Mouse (Mus musculus) midbrain, embryonic 14.5 days (tissue): Measurements from ENCODE around the gene Grid2. TPM values are rescaled to one million over a fixed set of nuclear protein-coding genes. Genes with fewer than 3 reads are reported as not detected.

ENCODE experiments used
- ATAC-seq: fragments of 200-750 bp; cut with Nextera tagmentation; 2 replicates; pipeline ENCODE4 v1.8.0; 2017; ENCODE audit warnings: moderate number of reproducible peaks, moderate library complexity; ENCODE audit not compliant: low FRiP score, low TSS enrichment
- DNase-seq: peaks from one replicate; pipeline ENCODE4 v3.0.0-alpha.2; 2015
- H3K27ac ChIP-seq: fragments of 300-500 bp; sonication (generic); replicated peaks from 2 replicates; pipeline ENCODE4 v1.5.1; 2014; ENCODE audit warnings: mild to moderate bottlenecking, low read depth, low read length, moderate library complexity
- H3K27me3 ChIP-seq: fragments of 300-500 bp; sonication (generic); 2 replicates; pipeline ENCODE4 v1.6.1; 2014; ENCODE audit warnings: low read length, control low read depth, mixed read lengths; ENCODE audit not compliant: control insufficient read depth, insufficient read depth
- H3K36me3 ChIP-seq: fragments of 300-500 bp; sonication (generic); 2 replicates; pipeline ENCODE4 v1.6.1; 2014; ENCODE audit warnings: low read length, control low read depth; ENCODE audit not compliant: control insufficient read depth, insufficient read depth
- H3K4me1 ChIP-seq: fragments of 300-500 bp; sonication (generic); 2 replicates; pipeline ENCODE4 v1.6.1; 2014; ENCODE audit warnings: mild to moderate bottlenecking, antibody characterized with exemption, low read length, control low read depth; ENCODE audit not compliant: control insufficient read depth, insufficient read depth
- H3K4me2 ChIP-seq: fragments of 300-500 bp; sonication (generic); 2 replicates; pipeline ENCODE4 v1.6.1; 2014; ENCODE audit warnings: mild to moderate bottlenecking, low read length, moderate library complexity
- H3K4me3 ChIP-seq: fragments of 300-500 bp; sonication (generic); replicated peaks from 2 replicates; pipeline ENCODE4 v1.5.1; 2014; ENCODE audit warnings: low read depth, low read length
- H3K9ac ChIP-seq: fragments of 300-500 bp; sonication (generic); replicated peaks from 2 replicates; pipeline ENCODE4 v1.6.1; 2014; ENCODE audit warnings: mild to moderate bottlenecking, low read length, moderate library complexity
- H3K9me3 ChIP-seq: fragments of 300-500 bp; sonication (generic); 2 replicates; pipeline ENCODE4 v1.6.1; 2016; ENCODE audit warnings: low read length, control low read depth, mixed read lengths; ENCODE audit not compliant: control insufficient read depth
- WGBS: fragments of 180-500 bp; shearing (Covaris S2); extraction: QIAGEN DNeasy Blood & Tissue Kit; methylation state at CpG from one replicate; pipeline ENCODE4 v1.1.7; 2014; 5-methylcytosine and 5-hydroxymethylcytosine counted together
- polyA plus RNA-seq: library from polyadenylated mRNA; unstranded; fragments of >200 nt; fragmentation: Nextera tagmentation; extraction: Ambion mirVana; gene quantifications from 2 replicates; pipeline ENCODE4 v1.2.1, GENCODE M21; 2014

Grid2 gene
- polyA plus RNA-seq, 1 experiment from 2014 or later = 14.5 TPM

DNA sequence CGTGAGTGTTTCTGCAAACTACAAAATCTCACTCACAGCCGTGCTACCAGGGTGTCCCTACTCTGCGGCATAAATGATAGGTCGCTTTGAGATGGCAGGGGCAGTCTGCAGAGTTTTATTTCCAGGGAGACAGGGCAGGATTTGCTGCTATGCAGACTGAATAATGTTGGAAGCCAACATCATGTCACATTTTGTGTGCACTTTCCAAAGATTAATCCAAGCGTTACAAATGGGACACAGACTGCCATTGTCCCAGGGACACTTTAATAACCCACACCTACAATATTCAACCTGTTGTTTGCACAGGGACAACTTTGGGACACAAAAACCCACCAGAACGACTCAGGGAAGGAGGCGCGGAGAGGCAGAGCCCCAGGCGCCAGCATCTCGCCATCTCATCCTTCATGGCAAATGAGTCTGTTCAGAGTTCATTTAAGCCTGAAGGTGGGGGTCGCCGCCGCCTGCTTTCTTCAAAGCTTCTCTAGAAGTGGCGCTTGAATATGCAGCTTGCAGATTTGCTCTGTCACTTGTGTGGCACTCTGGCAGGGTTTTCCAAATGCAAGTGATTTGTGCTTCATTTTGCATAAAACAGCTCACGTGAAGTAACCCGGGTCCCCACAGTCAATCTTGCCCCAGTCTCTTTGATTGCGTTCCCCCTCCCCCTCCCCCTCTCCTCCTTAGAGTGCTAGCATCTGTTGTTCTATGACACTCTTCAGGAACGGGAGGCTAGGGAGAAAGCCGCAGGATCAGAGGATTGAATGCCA, 1432.7 kb downstream of the Grid2 start:
- peaks cover 11% of the 10 kb centered on the region for H3K4me1 ChIP-seq
- H3K4me2 ChIP-seq = peak overlapping the region; percentile 50
- DNase-seq (peak; percentile 64), ATAC-seq (peak; percentile 28)
- 1% methylated on average over 19 of the region's 19 CpGs for WGBS
- H3K27ac ChIP-seq = no peak overlapping the region
- H3K9ac ChIP-seq = no peak overlapping the region
- no peaks in the 10 kb centered on the region for H3K9me3 ChIP-seq
- no peaks in the 10 kb centered on the region for H3K36me3 ChIP-seq
- peak overlapping the region; percentile 7; the same call in 1 of the 2 replicates for H3K4me3 ChIP-seq
- H3K27me3 ChIP-seq = peaks cover 38% of the 10 kb centered on the region

DNA sequence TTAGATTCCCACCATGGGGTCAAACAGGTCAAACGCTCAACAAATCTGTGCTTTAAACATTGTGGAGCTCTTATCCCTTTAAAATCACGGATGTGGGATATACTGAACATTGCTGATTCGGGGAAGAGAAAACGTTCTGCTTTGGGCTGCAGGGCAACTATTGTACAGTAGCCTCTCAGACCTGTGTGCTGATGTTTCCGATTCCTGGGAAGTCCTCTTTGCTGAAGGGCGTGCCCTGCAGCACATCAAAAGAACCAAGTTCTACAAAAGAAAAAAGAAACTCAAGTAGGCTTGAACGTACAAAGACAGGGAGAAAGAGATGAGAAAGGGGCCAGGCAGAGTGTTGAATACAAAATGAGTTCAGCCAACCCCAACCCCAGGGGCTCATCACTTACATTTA, 1439.0 kb downstream of the Grid2 start:
- DNase-seq (no peak), ATAC-seq (no peak)
- 13% methylated on average over 7 of the region's 7 CpGs for WGBS
- peaks cover 12% of the 10 kb centered on the region for H3K27me3 ChIP-seq
- no peaks in the 10 kb centered on the region for H3K36me3 ChIP-seq
- H3K27ac ChIP-seq = no peak overlapping the region
- H3K9ac ChIP-seq = no peak overlapping the region
- no peaks in the 10 kb centered on the region for H3K9me3 ChIP-seq
- H3K4me2 ChIP-seq = no peak overlapping the region
- no peaks in the 10 kb centered on the region for H3K4me1 ChIP-seq
- no peak overlapping the region for H3K4me3 ChIP-seq

DNA sequence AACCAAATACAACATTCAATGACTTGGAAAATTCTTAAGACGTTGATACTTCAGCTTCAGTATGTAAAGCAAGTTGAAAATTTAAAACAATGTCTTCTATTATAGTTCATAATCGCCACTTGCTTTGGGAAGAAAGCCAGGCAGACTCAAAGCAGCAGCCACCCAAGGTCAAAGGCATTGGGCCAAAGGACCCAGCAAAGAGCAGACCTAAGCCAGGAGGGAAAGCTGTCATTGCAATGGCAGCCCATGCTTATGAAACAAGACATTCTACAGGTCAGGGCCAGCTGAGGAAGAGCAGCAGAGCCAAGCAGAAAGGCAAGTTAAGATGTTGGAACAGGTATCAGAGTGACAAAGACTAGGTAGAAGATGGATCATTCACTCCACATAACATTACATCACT, 1448.0 kb downstream of the Grid2 start:
- 88% methylated on average over 2 of the region's 2 CpGs for WGBS
- H3K27ac ChIP-seq = no peak overlapping the region
- DNase-seq = no peak

DNA sequence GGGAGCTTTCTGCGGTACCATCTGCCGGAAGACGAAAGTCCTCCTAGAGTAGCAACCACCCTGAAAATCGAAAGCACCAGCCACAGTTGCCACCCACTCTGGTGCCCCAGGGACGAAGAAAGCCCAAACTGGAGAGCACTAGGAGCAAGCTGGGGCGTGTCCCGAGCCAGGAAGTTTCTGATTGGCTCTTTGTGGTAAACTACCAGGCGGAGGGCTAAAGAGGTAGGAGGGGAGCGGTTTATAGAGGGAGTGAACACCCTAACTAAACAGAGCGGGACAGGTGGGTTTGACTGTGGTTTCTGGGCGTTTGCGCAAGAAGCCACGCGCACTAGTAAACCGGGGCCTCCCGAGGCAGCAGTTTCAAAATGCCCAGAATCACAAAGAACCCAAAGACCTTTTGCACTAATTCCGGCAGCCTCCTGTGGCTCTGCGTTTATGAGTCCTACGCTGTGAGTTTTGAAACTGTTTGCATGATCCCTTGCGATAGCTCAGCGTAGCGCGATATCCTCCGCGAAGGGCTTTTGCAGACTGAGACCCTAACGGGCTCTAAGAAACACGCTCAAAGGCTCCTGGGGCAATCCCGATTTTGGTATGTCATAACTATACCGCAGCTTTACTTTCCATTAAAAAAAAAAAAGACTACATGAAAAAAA, 1472.2 kb downstream of the Grid2 start:
- Histone ChIP-seq H3K4me3 (peak overlapping the region; percentile 42), H3K9me3 (no peaks in the 10 kb centered on the region), H3K27me3 (peaks cover 61% of the 10 kb centered on the region), H3K4me1 (peaks cover 20% of the 10 kb centered on the region), H3K9ac (no peak overlapping the region), H3K4me2 (peak overlapping the region; percentile 73), H3K36me3 (no peaks in the 10 kb centered on the region), H3K27ac (no peak overlapping the region)
- under 1% methylated on average over 29 of the region's 29 CpGs for WGBS
- ATAC-seq = 0 out of 2 replicates have a peak, but pooled peaks have one; percentile 38
- DNase-seq = peak; percentile 54

More for the DNA sequence above, 1448.0 kb downstream of the Grid2 start:
- Histone ChIP-seq H3K4me3 (no peak overlapping the region), H3K9ac (no peak overlapping the region), H3K9me3 (no peaks in the 10 kb centered on the region), H3K4me2 (no peak overlapping the region), H3K4me1 (no peaks in the 10 kb centered on the region), H3K27me3 (0 out of 2 replicates have a peak, but pooled peaks cover 2% of the 10 kb centered on the region), H3K36me3 (no peaks in the 10 kb centered on the region)
- no peak for ATAC-seq

DNA sequence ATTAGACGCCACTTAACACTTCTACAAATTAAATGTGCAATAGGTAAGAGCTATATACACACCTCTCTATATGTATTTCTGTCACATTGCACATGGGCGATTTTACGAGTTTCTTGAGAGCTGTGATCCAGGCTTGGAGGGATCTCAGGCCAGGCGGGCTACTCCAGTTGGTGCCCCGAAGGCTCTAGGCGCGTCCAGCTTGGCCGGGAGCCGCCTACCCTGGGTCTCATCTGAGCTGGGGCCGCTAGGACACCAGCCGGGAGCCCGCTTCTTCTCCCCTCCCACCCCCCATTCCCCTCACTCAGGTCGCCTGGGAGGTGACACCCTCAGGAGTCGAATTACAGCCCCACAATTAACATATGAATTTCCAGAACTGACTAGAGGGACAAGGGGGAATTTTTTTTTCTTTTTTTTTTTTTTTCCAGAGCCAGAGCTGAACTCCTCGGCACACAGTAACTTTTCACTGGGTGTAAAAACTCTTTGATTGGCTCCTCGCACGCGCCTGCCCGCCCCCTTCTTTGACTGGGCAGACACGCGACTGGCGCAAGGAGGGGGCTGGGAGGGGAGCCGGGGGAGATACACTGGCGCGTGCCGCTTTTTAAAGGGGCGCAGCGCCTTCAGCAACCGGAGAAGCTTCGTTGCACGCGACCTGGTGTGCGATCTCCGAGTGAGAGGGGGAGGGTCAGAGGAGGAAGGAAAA, 1473.0 kb downstream of the Grid2 start, which contains the start of gene Atoh1:
Gene Atoh1 (plus strand): TSS at position 627 of the 700 bp plus-strand sequence.
- peak within 1 kb of the TSS; percentile 73 for H3K4me2 ChIP-seq
- peaks cover 69% of the 10 kb centered on the region for H3K27me3 ChIP-seq
- H3K9me3 ChIP-seq = no peaks in the 10 kb centered on the region
- H3K27ac ChIP-seq = no peak within 1 kb of the TSS
- H3K4me3 ChIP-seq = peak within 1 kb of the TSS; percentile 42
- under 1% methylated on average over 34 of the region's 34 CpGs for WGBS
- DNase-seq (peak; percentile 69), ATAC-seq (peak; percentile 71)
- peak within 1 kb of the TSS; percentile 29; the same call in 1 of the 2 replicates for H3K9ac ChIP-seq
- peaks cover 20% of the 10 kb centered on the region for H3K4me1 ChIP-seq
- H3K36me3 ChIP-seq = no peaks in the 10 kb centered on the region

DNA sequence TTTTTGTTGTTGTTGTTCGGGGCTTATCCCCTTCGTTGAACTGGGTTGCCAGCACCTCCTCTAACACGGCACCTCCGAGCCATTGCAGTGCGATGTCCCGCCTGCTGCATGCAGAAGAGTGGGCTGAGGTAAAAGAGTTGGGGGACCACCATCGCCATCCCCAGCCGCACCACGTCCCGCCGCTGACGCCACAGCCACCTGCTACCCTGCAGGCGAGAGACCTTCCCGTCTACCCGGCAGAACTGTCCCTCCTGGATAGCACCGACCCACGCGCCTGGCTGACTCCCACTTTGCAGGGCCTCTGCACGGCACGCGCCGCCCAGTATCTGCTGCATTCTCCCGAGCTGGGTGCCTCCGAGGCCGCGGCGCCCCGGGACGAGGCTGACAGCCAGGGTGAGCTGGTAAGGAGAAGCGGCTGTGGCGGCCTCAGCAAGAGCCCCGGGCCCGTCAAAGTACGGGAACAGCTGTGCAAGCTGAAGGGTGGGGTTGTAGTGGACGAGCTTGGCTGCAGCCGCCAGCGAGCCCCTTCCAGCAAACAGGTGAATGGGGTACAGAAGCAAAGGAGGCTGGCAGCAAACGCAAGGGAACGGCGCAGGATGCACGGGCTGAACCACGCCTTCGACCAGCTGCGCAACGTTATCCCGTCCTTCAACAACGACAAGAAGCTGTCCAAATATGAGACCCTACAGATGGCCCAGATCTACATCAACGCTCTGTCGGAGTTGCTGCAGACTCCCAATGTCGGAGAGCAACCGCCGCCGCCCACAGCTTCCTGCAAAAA, 1473.7 kb downstream of the Grid2 start:
- no peak overlapping the region for H3K27ac ChIP-seq
- peak overlapping the region; percentile 73 for H3K4me2 ChIP-seq
- WGBS = under 1% methylated on average over 53 of the region's 53 CpGs
- H3K4me1 ChIP-seq = peaks cover 20% of the 10 kb centered on the region
- ATAC-seq = peak; percentile 57
- peak; percentile 64 for DNase-seq
- H3K27me3 ChIP-seq = peaks cover 75% of the 10 kb centered on the region
- no peaks in the 10 kb centered on the region for H3K36me3 ChIP-seq
- H3K9ac ChIP-seq = peak overlapping the region; percentile 29; the same call in 1 of the 2 replicates
- H3K4me3 ChIP-seq = peak overlapping the region; percentile 42
- no peaks in the 10 kb centered on the region for H3K9me3 ChIP-seq

DNA sequence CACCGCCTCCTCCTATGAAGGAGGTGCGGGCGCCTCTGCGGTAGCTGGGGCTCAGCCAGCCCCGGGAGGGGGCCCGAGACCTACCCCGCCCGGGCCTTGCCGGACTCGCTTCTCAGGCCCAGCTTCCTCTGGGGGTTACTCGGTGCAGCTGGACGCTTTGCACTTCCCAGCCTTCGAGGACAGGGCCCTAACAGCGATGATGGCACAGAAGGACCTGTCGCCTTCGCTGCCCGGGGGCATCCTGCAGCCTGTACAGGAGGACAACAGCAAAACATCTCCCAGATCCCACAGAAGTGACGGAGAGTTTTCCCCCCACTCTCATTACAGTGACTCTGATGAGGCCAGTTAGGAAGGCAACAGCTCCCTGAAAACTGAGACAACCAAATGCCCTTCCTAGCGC, 1474.4 kb downstream of the Grid2 start:
- ATAC-seq = peak; percentile 10; the same call in 1 of the 2 replicates

DNA sequence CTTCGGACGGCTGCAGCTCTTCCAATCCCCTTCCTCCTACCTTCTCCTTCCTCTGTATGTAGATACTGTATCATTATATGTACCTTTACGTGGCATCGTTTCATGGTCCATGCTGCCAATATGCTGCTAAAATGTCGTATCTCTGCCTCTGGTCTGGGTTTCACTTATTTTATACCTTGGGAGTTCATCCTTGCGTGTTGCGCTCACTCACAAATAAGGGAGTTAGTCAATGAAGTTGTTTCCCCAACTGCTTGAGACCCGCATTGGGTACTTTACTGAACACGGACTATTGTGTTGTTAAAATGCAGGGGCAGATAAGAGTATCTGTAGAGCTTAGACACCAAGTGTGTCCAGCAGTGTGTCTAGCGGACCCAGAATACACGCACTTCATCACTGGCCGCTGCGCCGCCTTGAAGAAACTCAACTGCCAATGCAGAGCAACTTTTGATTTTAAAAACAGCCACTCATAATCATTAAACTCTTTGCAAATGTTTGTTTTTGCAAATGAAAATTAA, 1474.9 kb downstream of the Grid2 start:
- Histone ChIP-seq H3K4me2 (no peak overlapping the region), H3K4me3 (no peak overlapping the region), H3K4me1 (peaks cover 20% of the 10 kb centered on the region), H3K27me3 (peaks cover 86% of the 10 kb centered on the region), H3K9ac (no peak overlapping the region), H3K9me3 (no peaks in the 10 kb centered on the region), H3K36me3 (no peaks in the 10 kb centered on the region), H3K27ac (no peak overlapping the region)
- DNase-seq (peak; percentile 36), ATAC-seq (no peak)
- WGBS = 2% methylated on average over 14 of the region's 14 CpGs

More for the DNA sequence above, 1474.4 kb downstream of the Grid2 start:
- Histone ChIP-seq H3K36me3 (no peaks in the 10 kb centered on the region), H3K4me1 (peaks cover 20% of the 10 kb centered on the region), H3K4me3 (peak overlapping the region; percentile 42), H3K27me3 (peaks cover 81% of the 10 kb centered on the region), H3K4me2 (peak overlapping the region; percentile 73), H3K9ac (peak overlapping the region; percentile 29; the same call in 1 of the 2 replicates), H3K27ac (no peak overlapping the region), H3K9me3 (no peaks in the 10 kb centered on the region)
- 0% methylated on average over 19 of the region's 19 CpGs for WGBS
- DNase-seq = peak; percentile 33
